Mouse (Mus musculus): ENCODE data around the gene Arhgef10l. TPM values are rescaled to one million over a fixed set of nuclear protein-coding genes. Genes with fewer than 3 reads are reported as not detected.

The Arhgef10l gene
- polyA plus RNA-seq, 1 experiment, result 30.0 TPM

GRCm38 (mm10) chr4:140631276-140631849 is 34.4 kb downstream of the Arhgef10l start:
- DNase-seq (ENCODE audit: low spot score), result no peak

- DNase-seq (ENCODE audit: low spot score), result peak; percentile 37
These were observed 35.1 kb downstream of the Arhgef10l start for GRCm38 (mm10) chr4:140630651-140631241.

DNA sequence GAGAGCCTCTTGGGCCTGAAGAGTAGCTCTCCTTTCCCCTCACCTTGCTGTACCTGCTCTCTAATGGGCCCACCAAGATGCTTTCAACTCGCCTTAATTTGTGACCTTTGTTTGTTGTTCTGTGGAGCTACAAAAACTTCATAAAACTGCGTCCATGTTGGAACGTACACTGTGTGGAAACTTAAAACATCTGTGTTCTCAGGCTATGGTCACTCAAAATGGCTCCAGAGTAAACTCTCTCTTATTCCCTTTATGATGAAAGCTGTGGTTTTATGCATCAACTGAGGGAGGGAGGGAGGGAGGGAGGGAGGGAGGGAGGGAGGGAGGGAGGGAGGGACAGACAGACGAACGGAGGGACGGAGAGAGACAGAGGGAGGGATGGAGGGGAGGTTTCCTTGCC is 35.7 kb downstream of the Arhgef10l start:
- DNase-seq (ENCODE audit: low spot score), result no peak

DNA sequence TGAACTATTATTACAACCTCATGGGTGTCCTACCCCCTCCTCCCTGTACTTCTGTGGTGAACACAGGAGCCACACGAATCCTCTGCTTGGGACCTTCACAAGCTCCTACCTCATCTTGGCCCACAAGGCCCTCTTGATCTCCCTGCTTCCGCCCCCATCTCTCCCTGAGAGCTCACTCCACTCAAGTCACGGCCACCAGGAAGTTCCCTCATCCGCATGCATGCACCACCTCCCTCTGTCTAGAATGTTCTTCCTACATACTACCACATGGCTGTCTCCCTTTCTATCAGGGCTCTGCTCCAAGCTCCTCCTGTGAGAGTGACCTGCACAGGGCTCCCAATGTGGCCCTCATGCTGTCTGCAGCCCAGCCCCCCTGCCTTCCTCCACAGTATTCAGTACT is 36.8 kb downstream of the Arhgef10l start:
- DNase-seq (ENCODE audit: low spot score), result no peak

- no peak for DNase-seq (ENCODE audit: low spot score)
These were observed 37.3 kb downstream of the Arhgef10l start for GRCm38 (mm10) chr4:140628412-140628943.

GRCm38 (mm10) chr4:140625651-140626525 is 39.9 kb downstream of the Arhgef10l start:
- DNase-seq (ENCODE audit: low spot score), result no peak

- no peak for DNase-seq (ENCODE audit: low spot score)
These were observed 41.2 kb downstream of the Arhgef10l start for GRCm38 (mm10) chr4:140624468-140625176.

- DNase-seq (ENCODE audit: low spot score), result no peak
These were observed 41.7 kb downstream of the Arhgef10l start for GRCm38 (mm10) chr4:140624087-140624467.

DNA sequence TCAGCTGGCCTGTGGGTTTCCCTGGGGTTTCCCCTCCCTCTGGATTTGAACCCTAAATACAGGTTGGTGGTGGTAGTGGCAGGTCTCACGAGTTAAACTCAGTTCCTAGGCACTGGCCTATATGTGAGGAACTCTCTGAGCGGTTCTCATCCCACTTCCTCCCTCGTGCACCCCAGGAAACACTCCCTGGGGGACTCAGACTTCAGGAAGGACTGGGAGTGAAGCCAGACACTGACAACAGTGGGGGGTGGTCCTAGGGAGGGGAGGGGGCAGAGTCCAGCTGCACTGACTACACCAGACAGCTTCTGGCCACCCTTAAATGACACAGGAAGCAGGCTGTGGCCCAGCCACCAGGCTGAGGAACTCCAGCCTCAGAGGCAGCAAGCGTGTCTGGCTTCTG is 43.0 kb downstream of the Arhgef10l start:
- DNase-seq (ENCODE audit: low spot score), result no peak

GRCm38 (mm10) chr4:140620496-140620895 is 45.3 kb downstream of the Arhgef10l start:
- no peak for DNase-seq (ENCODE audit: low spot score)

DNA sequence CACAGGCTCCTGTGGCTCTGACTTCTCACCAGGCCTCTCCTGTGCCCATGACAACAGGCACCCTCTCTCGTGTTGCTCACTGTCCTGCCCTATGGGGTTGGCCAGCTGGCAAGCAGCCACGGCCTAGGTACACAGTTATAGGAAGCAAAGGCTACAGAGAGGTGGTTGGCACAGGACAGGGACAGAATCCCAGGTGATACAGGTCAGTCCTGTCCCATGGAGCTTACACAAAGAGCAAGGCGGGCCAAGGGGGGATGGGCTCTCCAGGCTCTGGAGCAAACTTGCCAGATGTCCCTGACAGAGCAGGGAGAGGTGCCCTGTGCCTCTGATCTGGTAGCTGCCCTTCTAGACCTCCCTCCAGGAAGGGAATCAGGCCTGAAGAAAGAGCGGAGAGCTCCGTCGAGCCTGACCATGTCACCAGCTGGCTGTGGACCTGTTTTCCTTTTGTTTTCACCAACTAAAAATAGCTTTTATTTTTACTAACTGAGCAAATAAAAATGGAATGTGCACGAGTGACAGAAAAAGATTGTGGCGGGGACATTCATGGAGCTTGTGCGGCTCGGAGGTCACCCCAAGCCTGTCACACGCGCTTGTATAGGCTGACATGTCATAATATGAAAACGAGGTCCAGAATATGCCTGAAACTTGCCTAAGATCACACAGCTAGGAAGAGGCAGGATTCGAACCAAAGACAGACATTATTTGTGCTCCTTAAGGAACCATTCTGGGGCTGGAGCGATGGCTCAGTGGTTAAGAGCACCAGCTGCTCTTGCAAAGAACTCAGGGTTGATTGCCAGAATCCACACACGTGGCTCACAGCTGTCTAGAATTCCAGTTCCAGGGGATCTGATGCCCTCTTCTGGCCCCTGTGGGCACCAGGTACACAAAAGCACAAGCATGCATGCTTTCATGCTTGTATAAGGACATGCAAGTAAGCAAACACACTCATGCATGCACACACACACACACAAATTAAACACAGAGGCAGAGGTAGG is 48.1 kb downstream of the Arhgef10l start:
- no peak for DNase-seq (ENCODE audit: low spot score)

DNA sequence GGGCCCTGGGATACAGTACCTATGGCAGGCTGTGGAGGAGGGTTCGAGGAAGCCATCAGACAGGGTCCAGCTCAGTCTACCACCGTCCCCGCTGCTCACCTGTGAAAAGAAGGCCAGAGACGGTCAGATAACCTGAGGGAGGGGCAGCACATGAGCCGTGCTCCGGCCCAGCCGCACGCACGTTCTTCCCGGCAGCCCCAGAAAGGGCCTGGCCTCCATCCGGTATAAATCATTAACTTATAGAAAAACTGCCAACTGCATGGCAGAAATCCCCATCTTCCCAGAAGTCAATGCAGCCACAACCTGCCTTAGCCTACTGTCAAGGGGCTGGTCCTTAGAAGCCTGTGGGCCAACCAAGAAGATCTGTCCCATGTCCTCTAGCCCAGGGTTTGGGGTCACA is 48.9 kb downstream of the Arhgef10l start:
- DNase-seq (ENCODE audit: low spot score), result no peak

- DNase-seq (ENCODE audit: low spot score), result no peak
These were observed 49.6 kb downstream of the Arhgef10l start for GRCm38 (mm10) chr4:140616196-140616595.

DNA sequence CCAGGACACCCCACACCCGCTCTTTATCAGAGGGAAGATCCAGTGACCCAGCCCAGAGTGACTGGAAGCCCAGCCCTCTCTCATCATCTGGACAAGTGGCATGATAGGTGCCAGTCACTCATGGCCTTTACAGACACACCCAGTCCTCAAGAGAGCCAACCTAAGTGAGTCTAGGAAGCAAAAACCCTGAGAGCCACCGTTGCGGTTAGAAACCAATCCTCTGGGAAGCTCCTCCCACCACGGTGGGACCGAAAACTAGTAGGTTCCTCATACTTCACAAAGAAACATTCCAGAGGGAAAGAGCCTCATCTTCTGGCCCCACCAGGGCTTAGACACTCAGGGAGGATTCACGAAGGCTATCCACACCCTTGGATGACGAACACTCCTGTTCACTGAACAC is 50.0 kb downstream of the Arhgef10l start:
- DNase-seq (ENCODE audit: low spot score), result no peak

DNA sequence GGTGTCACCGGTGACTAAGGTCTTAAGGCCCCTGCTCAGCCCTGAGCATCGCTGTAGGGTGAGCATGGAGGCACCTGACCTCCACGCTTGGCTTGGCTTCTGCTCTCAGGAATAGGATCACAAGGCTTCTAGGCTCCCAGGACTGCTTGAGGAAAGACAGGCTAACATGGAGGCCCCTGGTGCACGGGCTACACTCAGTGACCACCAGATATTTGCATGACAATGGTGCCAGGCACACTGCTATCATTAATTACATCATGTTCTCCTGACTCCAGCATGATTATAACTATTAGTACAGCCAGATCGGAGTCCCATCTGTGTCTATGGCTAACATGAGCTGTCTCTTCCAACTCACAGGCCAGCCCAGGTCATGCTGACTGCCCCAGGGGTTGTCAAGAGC is 51.3 kb downstream of the Arhgef10l start:
- DNase-seq (ENCODE audit: low spot score), result no peak

GRCm38 (mm10) chr4:140614145-140614544 is 51.7 kb downstream of the Arhgef10l start:
- DNase-seq (ENCODE audit: low spot score), result no peak

- no peak for DNase-seq (ENCODE audit: low spot score)
These were observed 54.8 kb downstream of the Arhgef10l start for GRCm38 (mm10) chr4:140610841-140611609.

DNA sequence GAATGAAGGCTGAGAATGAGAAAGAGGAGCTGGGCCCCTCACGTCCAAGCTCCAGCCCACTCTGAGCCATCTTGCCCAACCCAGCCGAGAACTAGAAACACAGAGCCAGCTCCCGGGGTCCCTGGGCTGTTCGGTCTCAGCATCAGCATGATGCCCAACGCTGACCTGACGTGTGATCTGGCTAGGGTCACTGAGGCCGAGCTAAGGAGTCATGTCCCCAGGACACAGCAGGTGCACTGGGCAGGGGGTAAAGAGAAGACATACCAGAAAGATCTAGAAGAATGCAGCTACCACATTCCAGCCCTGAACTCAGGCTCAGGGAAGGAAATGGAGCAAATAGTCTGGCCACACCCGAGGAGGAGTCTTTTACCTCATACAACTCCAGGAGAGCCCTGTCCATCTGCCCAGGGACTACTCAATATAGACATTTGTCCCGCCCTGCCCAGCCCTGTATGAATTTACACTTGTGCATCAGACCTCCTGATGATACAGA is 57.5 kb downstream of the Arhgef10l start:
- DNase-seq (ENCODE audit: low spot score), result no peak

- DNase-seq (ENCODE audit: low spot score), result no peak
These were observed 59.0 kb downstream of the Arhgef10l start for GRCm38 (mm10) chr4:140606779-140607178.

DNA sequence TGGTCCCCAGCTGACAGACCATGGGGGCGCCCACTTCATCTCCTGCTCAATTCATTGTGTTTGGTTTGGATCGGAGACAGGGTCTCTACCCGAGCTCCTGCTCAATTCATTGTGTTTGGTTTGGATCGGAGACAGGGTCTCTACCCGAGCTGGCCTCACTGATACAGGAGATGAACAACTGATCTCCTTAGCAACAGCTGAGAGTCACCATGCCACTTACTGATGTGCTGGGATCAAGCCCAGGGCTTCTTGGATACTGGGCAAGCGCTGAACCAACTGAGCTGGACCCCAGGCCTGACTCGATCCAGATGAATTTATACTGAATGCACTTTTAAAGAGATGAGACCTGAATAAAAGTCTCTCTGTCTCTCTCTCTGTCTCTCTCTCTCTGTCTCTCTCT is 59.6 kb downstream of the Arhgef10l start:
- DNase-seq (ENCODE audit: low spot score), result no peak

All from urinary bladder, adult 2 months (tissue).